Mouse (Mus musculus): ENCODE measurements at regions not wholly inside any gene's neighbourhood (a gene's known extent, or its start where the extent isn't known, plus 50 kb on each side); places are given as distances from the start of the nearest gene placed in this dataset.

DNA sequence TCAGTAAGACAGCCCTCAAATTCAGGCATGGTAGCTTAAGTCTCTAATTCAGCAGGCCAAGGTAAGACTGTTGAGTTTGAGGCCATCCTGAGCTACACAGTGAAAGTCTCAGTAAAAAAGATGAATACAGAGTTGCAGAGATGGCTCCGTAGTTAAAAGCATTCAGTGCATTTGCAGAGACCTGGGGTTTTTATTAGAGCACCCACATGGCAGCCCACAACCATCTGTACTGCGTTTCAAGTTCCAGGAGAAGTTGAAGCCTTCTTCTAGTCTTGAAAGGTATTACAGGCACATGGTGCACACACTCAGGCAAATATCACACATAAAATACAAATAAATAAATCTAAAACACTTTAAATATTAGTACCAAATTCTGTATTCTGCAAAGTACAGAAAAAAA, 109.6 kb upstream of the Vstm2b start:
- no peak for ATAC-seq
- WGBS: 85% methylated on average over 2 of the region's 2 CpGs
- no peaks in the 10 kb centered on the region for H3K9me3 ChIP-seq (replicated peaks)
- no peak overlapping the region for H3K27ac ChIP-seq
- H3K9ac ChIP-seq: no peak overlapping the region
- H3K4me3 ChIP-seq: no peak overlapping the region
- H3K4me2 ChIP-seq: no peak overlapping the region
- no peaks in the 10 kb centered on the region for H3K36me3 ChIP-seq (ENCODE audit: poor library complexity, severe bottlenecking)
- H3K4me1 ChIP-seq: no peaks in the 10 kb centered on the region
- H3K27me3 ChIP-seq: no peaks in the 10 kb centered on the region

DNA sequence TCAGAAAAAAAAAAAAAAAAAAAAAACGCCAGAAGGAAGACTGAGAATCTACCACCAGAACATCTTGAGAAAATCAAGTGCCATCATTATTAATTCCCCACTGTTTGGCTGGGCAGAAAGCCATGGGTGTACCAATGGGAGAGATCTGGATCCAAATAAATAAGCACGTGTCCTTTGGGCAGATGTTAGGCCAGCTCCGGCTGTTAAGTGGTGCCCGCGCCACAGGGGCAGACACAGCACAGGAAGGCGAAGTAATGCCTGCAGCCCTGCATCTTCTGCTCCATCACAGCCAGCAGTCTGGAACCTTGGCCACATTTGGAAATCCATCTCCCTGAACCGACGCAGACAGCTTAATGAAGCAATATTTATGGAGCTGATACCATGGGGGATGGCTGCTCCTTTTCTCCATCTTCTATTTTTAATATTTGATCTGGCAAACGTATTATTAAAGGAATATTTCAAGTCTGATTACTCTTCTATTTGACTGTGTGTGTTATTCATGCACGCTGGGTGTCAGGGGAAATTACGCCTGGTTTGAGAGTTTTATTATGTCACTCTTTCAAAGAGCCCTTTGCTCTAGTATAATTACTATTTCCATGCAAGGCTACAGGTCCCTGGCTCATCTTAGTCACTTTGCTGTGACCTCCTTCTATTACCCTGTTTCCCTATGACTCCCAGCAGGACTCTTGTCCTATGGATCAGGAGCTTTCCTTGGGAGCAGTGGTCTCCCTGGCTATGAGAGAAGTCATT, 103.5 kb upstream of the Vstm2b start:
- no peak for ATAC-seq
- Histone ChIP-seq H3K36me3 (ENCODE audit: poor library complexity, severe bottlenecking) (no peaks in the 10 kb centered on the region), H3K27ac (no peak overlapping the region), H3K27me3 (no peaks in the 10 kb centered on the region), H3K4me1 (no peaks in the 10 kb centered on the region), H3K4me3 (no peak overlapping the region), H3K9me3 (replicated peaks) (no peaks in the 10 kb centered on the region), H3K9ac (no peak overlapping the region), H3K4me2 (no peak overlapping the region)
- 83% methylated on average over 11 of the region's 11 CpGs for WGBS

DNA sequence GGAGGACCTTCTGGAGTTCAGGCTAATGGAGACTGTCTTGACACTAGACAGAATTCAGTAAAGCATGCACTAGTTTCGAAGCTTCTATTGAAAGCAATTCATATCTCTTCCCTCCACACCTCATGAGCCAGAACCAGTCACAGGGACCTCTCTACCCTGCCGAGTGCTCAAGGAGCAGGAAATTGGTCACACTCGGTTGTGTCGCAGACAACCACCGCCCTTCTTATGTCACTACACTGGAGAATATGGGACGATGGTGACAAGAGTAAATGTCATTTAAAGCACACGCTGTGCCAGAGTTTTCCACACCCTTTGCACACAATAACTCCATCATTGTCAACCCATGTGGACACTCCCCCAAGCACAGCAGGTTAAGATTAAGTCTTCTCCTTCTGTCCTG, 98.3 kb upstream of the Vstm2b start:
- no peaks in the 10 kb centered on the region for H3K9me3 ChIP-seq (replicated peaks)
- H3K4me1 ChIP-seq: no peaks in the 10 kb centered on the region
- no peak overlapping the region for H3K27ac ChIP-seq
- H3K9ac ChIP-seq: no peak overlapping the region
- 83% methylated on average over 7 of the region's 7 CpGs for WGBS
- ATAC-seq: no peak
- H3K4me3 ChIP-seq: no peak overlapping the region
- H3K4me2 ChIP-seq: no peak overlapping the region
- H3K27me3 ChIP-seq: no peaks in the 10 kb centered on the region
- no peaks in the 10 kb centered on the region for H3K36me3 ChIP-seq (ENCODE audit: poor library complexity, severe bottlenecking)

DNA sequence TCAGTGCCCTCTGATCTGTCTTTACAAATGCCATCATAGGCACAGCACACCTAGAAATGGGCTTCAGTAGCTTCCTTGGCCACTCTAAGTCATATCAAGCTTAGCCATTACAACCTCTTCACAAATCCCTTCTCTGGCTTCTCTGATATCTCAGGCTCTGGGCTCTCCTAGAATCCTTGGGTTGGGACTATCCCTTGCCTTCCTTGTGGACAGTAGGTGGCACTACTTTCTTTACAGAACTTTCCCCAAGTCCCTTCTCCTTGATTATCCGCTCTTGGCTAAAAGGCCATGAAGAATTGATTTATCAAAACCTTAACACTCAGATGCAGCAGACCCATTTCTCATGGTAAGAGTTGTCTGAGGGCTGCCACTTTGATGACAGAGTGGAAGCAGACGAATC, 96.8 kb upstream of the Vstm2b start:
- Histone ChIP-seq H3K27ac (no peak overlapping the region), H3K27me3 (no peaks in the 10 kb centered on the region), H3K4me3 (no peak overlapping the region), H3K36me3 (ENCODE audit: poor library complexity, severe bottlenecking) (no peaks in the 10 kb centered on the region), H3K4me2 (no peak overlapping the region), H3K4me1 (no peaks in the 10 kb centered on the region), H3K9ac (no peak overlapping the region), H3K9me3 (replicated peaks) (no peaks in the 10 kb centered on the region)
- WGBS: 64% methylated on average over 2 of the region's 2 CpGs
- no peak for ATAC-seq

DNA sequence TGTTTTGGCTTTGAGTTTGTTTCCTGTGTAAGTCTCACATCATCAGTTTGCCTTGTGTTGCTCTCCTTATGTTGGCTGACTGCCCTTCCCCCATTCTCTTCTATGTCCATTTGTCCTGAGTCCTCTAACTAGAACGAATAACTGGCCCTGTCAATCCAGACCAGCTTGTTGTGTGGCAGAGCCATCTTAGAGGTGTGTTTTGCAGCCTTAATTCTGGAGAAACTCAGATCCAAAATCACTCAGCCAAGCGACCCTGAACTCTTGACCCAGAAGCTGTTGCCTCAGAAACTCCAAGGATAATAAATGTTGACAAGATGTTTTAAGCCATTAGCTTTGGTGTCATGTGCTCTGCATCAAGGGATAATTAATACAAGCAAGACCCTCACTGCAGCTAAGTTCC, 92.9 kb upstream of the Vstm2b start:
- Histone ChIP-seq H3K4me3 (no peak overlapping the region), H3K27ac (no peak overlapping the region), H3K9ac (no peak overlapping the region), H3K4me2 (no peak overlapping the region), H3K9me3 (replicated peaks) (no peaks in the 10 kb centered on the region), H3K36me3 (ENCODE audit: poor library complexity, severe bottlenecking) (no peaks in the 10 kb centered on the region), H3K4me1 (no peaks in the 10 kb centered on the region), H3K27me3 (no peaks in the 10 kb centered on the region)
- ATAC-seq: no peak
- 66% methylated on average over 2 of the region's 2 CpGs for WGBS

DNA sequence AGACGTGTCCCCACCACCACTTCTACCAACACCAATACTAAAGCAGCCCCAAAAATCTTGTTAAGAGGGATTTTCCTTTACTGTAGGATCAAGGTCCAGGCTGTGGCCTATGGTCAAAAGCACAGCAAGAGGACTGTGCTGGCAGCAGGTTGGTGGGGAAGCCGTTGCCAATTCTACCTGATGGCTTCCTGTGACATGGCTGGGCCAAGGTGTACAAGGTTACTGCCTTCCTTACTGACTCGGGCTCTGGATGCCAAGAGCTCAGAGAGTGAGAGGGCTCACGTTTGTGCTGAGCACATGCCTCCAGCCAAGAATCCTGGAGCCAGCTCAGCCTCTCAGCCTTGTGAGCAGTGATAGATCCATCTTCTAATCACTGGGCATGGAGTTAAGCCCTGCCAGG, 92.3 kb upstream of the Vstm2b start:
- 82% methylated on average over 4 of the region's 4 CpGs for WGBS
- H3K27me3 ChIP-seq: no peaks in the 10 kb centered on the region
- H3K9me3 ChIP-seq (replicated peaks): no peaks in the 10 kb centered on the region
- no peaks in the 10 kb centered on the region for H3K36me3 ChIP-seq (ENCODE audit: poor library complexity, severe bottlenecking)
- no peak overlapping the region for H3K4me3 ChIP-seq
- no peaks in the 10 kb centered on the region for H3K4me1 ChIP-seq
- no peak overlapping the region for H3K9ac ChIP-seq
- no peak overlapping the region for H3K27ac ChIP-seq
- ATAC-seq: no peak
- no peak overlapping the region for H3K4me2 ChIP-seq

DNA sequence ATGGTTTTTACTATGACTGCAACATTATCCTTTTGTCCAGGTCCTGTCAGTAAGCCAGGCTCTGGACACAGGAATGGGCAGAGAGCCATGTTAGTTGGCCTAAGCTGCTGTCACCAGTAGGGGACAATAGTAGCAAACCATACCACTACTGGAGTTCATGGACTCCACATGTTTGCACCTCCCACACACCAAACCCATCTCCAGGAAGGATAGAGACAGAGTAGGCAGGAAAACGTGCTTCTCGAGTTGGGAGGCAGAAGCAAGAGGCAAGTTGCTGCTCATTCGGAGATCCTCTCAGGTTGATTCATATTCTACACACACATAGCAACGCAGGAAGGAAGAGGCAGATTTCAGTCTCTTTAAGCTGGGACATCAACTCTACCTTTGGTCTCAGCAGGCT, 85.2 kb upstream of the Vstm2b start:
- no peak overlapping the region for H3K4me3 ChIP-seq
- WGBS: 90% methylated on average over 4 of the region's 4 CpGs

DNA sequence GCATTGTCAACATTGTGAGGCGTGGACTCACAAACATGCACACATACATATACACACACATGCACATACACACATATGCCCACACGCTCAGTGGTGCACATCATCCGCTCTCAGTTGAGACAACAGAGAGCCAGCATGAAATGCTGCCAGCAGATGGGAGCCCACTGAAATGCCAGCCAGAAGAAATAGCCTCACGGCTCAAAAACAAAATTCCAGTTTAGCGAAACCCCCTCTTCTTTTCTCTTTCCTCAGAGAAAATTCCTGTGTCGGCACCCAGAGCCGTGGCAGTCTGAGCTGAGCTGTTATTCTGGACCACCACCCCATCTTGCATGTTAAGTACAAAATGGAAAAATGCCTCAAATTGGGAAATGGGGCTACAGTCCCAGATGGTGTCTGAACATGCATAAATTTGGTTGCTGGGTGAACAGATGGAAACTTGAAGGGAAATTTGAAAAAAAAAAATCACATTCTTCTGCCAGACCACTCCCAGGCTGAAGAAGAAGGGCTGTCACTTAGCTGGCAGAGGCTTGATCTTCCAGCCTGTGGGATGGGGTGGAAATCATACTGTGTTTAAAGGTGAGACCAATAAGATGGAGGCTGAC, 72.9 kb upstream of the Vstm2b start:
- H3K4me1 ChIP-seq: no peaks in the 10 kb centered on the region
- peak; percentile 91 for ATAC-seq
- 72% methylated on average over 7 of the region's 7 CpGs for WGBS
- H3K9me3 ChIP-seq (replicated peaks): no peaks in the 10 kb centered on the region
- no peaks in the 10 kb centered on the region for H3K27me3 ChIP-seq
- H3K36me3 ChIP-seq (ENCODE audit: poor library complexity, severe bottlenecking): no peaks in the 10 kb centered on the region
- peak overlapping the region; percentile 73 for H3K27ac ChIP-seq
- no peak overlapping the region for H3K9ac ChIP-seq
- no peak overlapping the region for H3K4me3 ChIP-seq
- no peak overlapping the region for H3K4me2 ChIP-seq

More for the DNA sequence above, 85.2 kb upstream of the Vstm2b start:
- Histone ChIP-seq H3K4me2 (no peak overlapping the region), H3K9me3 (replicated peaks) (no peaks in the 10 kb centered on the region), H3K27ac (no peak overlapping the region), H3K27me3 (no peaks in the 10 kb centered on the region), H3K36me3 (ENCODE audit: poor library complexity, severe bottlenecking) (no peaks in the 10 kb centered on the region), H3K4me1 (no peaks in the 10 kb centered on the region), H3K9ac (no peak overlapping the region)
- no peak for ATAC-seq

DNA sequence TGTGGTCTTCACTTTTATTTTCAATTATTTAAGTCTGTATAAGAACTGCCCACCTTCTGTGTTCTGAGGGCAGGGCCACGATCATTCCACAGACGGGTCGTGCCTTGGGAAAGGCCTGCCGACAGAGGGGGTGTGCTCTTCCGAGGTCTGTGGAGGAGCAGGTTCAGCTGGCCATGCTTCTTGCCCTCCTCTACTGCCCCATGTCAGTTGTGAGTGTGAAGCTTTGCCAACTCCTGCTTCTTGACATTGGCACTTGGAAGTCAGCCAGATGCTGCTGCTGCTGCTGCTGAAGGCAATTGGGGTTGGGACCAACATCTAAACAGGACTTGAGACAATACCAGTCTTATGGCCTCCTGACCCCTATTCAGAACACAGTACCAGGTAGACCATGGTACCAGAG, 68.6 kb upstream of the Vstm2b start:
- Histone ChIP-seq H3K4me1 (no peaks in the 10 kb centered on the region), H3K36me3 (ENCODE audit: poor library complexity, severe bottlenecking) (no peaks in the 10 kb centered on the region), H3K9me3 (replicated peaks) (no peaks in the 10 kb centered on the region), H3K27ac (no peak overlapping the region), H3K4me3 (no peak overlapping the region), H3K27me3 (no peaks in the 10 kb centered on the region), H3K4me2 (no peak overlapping the region), H3K9ac (no peak overlapping the region)
- WGBS: 88% methylated on average over 5 of the region's 5 CpGs
- ATAC-seq: no peak

DNA sequence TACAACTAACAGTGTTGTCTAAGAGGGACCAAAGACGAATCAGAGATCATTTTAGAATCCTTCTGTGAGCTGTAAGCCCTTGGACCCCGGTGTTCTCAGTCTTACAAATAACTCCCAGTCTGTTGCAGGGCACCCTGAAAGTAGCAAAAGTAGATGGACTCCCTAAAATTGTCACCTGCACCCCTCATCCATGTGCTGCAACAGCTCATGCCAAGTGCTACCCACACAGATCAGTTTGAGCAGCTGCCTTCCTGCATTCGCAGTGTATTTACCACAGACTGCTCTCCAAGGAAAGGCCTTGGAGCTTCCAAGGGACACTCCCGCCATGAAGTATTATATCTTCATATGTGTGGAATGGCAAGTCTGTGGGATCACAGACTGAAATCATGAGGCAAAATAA, 66.5 kb upstream of the Vstm2b start:
- 84% methylated on average over 4 of the region's 4 CpGs for WGBS
- no peak overlapping the region for H3K27ac ChIP-seq
- no peak overlapping the region for H3K4me3 ChIP-seq
- ATAC-seq: no peak
- H3K9ac ChIP-seq: no peak overlapping the region
- no peaks in the 10 kb centered on the region for H3K27me3 ChIP-seq
- H3K9me3 ChIP-seq (replicated peaks): no peaks in the 10 kb centered on the region
- H3K4me2 ChIP-seq: no peak overlapping the region
- H3K4me1 ChIP-seq: no peaks in the 10 kb centered on the region
- H3K36me3 ChIP-seq (ENCODE audit: poor library complexity, severe bottlenecking): no peaks in the 10 kb centered on the region

DNA sequence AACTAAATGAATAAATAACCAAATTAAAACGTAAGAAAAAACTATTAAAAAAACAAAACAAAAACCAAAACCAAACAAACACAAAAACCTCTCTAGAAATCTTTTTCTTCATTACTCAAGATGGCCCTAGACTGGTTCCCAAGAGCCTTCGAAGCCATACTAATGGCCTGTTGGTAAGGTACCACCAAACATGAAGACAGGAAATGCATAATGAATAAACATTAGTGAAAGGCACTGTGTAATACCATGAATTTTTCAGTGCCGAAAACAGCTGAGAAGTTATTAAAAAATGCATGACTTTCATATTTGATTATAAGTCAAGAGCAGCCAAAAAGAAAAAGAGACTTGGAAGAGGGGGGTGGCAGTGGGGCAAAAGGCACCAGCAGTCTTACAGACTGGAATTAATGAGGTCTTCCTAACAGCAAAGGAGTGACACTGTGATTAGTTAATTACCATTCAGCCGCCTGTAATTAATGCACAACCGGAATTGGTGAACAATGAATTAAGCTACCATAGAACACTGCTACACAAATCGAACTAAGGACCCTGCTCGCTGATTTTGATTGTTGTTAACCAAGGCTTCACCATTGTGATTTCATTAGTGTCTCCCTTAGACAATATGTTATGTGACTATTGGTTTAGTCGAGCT, 55.7 kb upstream of the Vstm2b start:
- no peak overlapping the region for H3K27ac ChIP-seq
- no peaks in the 10 kb centered on the region for H3K27me3 ChIP-seq
- H3K4me3 ChIP-seq: no peak overlapping the region
- H3K4me2 ChIP-seq: no peak overlapping the region
- no peaks in the 10 kb centered on the region for H3K36me3 ChIP-seq (ENCODE audit: poor library complexity, severe bottlenecking)
- H3K9me3 ChIP-seq (replicated peaks): no peaks in the 10 kb centered on the region
- peak; percentile 82 for ATAC-seq
- 53% methylated on average over 8 of the region's 8 CpGs for whole genome bisulfite sequencing
- H3K9ac ChIP-seq: no peak overlapping the region
- peaks cover 3% of the 10 kb centered on the region; the same call in 1 of the 2 replicates for H3K4me1 ChIP-seq

DNA sequence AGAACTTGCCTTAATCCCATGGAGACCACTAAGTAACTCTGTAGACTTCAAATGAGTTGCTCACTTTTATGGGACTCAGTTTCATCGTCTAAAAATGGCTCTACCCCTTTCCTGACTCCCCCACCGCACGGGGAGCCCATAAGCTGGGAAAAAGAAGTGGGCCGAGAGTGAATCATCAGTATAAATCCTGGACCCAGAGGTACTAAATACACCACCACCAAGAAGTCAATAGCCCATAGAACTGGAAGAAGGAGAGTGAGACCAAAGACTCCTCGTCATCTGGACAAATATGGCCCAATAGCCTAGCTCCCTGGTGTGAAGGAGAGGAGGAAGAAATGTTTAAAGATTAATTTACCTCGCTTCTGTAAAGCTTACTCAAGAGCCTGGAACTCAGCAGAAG, 51.6 kb upstream of the Vstm2b start:
- 81% methylated on average over 6 of the region's 6 CpGs for WGBS
- H3K27ac ChIP-seq: no peak overlapping the region
- no peak overlapping the region for H3K4me2 ChIP-seq
- no peak overlapping the region for H3K9ac ChIP-seq
- no peak for ATAC-seq
- H3K4me1 ChIP-seq: peaks cover 3% of the 10 kb centered on the region; the same call in 1 of the 2 replicates
- no peaks in the 10 kb centered on the region for H3K36me3 ChIP-seq (ENCODE audit: poor library complexity, severe bottlenecking)
- no peaks in the 10 kb centered on the region for H3K27me3 ChIP-seq
- no peaks in the 10 kb centered on the region for H3K9me3 ChIP-seq (replicated peaks)
- H3K4me3 ChIP-seq: no peak overlapping the region

Data from forebrain, embryonic 13.5 days (tissue).